Mouse (Mus musculus) olfactory bulb, adult 2 months (tissue): ENCODE measurements at regions not wholly inside any gene's neighbourhood (a gene's known extent, or its start where the extent isn't known, plus 50 kb on each side); places are given as distances from the start of the nearest gene placed in this dataset.

Experiments used
- H3K27ac ChIP-seq: fragments of 200-500 bp; 2 replicates; pipeline ENCODE4 v1.5.1; 2012; ENCODE audit warnings: low read depth, low read length; ENCODE audit not compliant: insufficient read depth
- H3K4me1 ChIP-seq: fragments of 200-500 bp; 2 replicates; pipeline ENCODE4 v1.6.1; 2012; ENCODE audit warnings: low read length; ENCODE audit not compliant: control insufficient read depth, insufficient read depth
- H3K4me3 ChIP-seq: fragments of 200-500 bp; 2 replicates; pipeline ENCODE4 v1.5.1; 2012; ENCODE audit warnings: mild to moderate bottlenecking, low read depth, low read length, moderate library complexity; ENCODE audit not compliant: insufficient read depth
- CTCF ChIP-seq: fragments of 200-500 bp; IDR thresholded peaks from 2 replicates; pipeline ENCODE4 v1.5.1; 2012; ENCODE audit warnings: low read depth, mild to moderate bottlenecking, low read length, moderate library complexity; ENCODE audit not compliant: insufficient read depth
- POLR2A ChIP-seq: fragments of 200-500 bp; IDR thresholded peaks from 2 replicates; pipeline ENCODE4 v1.6.1; 2012; ENCODE audit warnings: mild to moderate bottlenecking, low read depth, low read length, moderate library complexity; ENCODE audit not compliant: insufficient read depth
- WGBS: fragments of 180-500 bp; shearing (Covaris S2); methylation state at CpG from one replicate; pipeline ENCODE4 v1.1.7; 2018; 5-methylcytosine and 5-hydroxymethylcytosine counted together

GRCm38 (mm10) chr12:97862921-97863320 is 396.3 kb downstream of the Galc start:
- WGBS: 86% methylated on average over 3 of the region's 3 CpGs
- no peak overlapping the region for H3K4me3 ChIP-seq
- no peak overlapping the region for H3K27ac ChIP-seq
- no peaks in the 10 kb centered on the region for H3K4me1 ChIP-seq
- TF ChIP-seq CTCF: no peak
- TF ChIP-seq POLR2A: no peak

GRCm38 (mm10) chr12:97836202-97836908 is 422.9 kb downstream of the Galc start:
- no peak overlapping the region for H3K4me3 ChIP-seq
- WGBS: 44% methylated on average over 8 of the region's 8 CpGs
- no peak for TF ChIP-seq CTCF
- no peak for TF ChIP-seq POLR2A
- no peak overlapping the region for H3K27ac ChIP-seq
- H3K4me1 ChIP-seq: peaks cover 2% of the 10 kb centered on the region; the same call in 1 of the 2 replicates

DNA sequence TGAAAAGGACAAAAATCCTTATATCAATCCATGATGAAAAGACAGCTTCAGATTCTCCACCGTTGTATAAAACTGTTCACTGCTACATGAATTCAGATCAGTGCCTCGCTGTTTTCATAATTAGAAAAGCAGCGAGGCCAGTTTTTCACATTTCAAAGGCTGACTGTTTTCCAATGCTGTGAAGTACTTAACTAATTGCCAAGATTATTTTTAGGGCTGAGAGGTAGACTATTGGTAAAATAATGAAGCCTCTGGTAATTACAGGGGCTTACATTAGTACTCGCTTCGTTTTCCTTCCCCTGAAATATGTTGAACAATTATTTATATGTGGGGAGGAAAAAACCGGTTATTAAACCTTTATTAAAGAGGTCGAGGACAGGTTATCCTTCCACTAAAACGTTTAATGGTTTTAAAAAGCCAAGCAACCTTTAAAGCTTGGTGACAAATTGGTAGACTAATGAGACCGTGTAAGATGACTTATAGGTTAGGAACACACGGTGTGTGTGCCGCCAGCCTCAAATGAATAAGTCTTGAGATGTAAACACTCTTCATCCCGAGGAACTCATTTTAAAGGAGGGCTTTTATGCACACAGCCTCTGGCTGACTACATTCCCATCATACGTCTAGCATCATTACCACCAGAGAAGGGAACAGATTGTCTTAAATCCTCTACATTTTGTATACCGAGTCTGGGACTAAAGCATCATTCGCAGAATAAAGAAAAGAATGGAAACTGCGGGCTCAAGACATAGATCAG is 465.7 kb downstream of the Galc start:
- 40% methylated on average over 16 of the region's 16 CpGs for WGBS
- no peak overlapping the region for H3K27ac ChIP-seq
- no peak for TF ChIP-seq POLR2A
- no peak for TF ChIP-seq CTCF
- H3K4me1 ChIP-seq: no peaks in the 10 kb centered on the region
- H3K4me3 ChIP-seq: no peak overlapping the region

DNA sequence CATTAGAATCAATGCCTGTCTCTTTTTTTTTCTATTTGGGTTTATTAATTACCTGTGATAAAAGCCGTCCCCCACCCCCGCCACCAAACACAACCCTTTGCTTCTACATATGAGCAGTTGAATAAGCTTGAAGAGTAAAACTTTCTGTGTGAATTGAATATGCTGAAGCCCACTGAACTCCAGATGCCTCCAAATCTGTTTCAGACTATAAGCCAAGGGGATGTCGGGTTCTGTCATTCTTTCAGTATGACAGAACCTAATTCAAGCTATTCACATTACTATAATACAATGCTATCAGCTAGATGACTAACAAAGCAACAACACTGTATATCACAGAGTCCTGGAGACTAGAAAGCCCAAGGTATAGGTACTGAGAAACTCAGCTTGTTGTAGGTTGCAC is 475.8 kb downstream of the Galc start:
- no peak for TF ChIP-seq CTCF
- no peak for TF ChIP-seq POLR2A
- H3K27ac ChIP-seq: no peak overlapping the region
- 94% methylated on average over 3 of the region's 3 CpGs for WGBS
- H3K4me1 ChIP-seq: no peaks in the 10 kb centered on the region
- H3K4me3 ChIP-seq: no peak overlapping the region

- Histone ChIP-seq H3K4me1 (peaks cover 2% of the 10 kb centered on the region; the same call in 1 of the 2 replicates), H3K27ac (no peak overlapping the region), H3K4me3 (no peak overlapping the region)
- TF ChIP-seq POLR2A (no peak), CTCF (no peak)
- WGBS: 24% methylated on average over 3 of the region's 3 CpGs
Observed at GRCm38 (mm10) chr12:97759116-97759515, 500.1 kb downstream of the Galc start.

DNA sequence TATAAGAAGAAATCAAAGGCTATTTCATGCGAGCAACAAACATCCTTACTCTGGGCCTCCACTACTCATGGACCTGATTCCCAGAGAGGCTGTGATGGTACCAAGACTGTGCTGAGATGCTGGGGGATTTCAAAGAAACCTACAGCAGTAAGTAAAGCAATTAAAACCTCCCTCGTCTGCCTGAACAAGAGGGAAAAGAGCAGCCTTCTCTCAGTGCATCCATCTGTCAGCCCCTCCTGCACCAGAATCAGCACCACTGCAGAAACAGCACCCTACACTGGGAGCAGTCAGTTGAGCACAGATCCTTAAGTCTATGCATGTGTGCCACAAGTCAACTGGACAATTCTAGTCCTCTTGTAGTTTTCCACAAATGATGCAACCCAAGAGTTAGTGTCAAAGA is 500.6 kb downstream of the Galc start:
- TF ChIP-seq CTCF (no peak), POLR2A (no peak)
- Histone ChIP-seq H3K4me1 (peaks cover 2% of the 10 kb centered on the region; the same call in 1 of the 2 replicates), H3K4me3 (no peak overlapping the region), H3K27ac (peak overlapping the region; percentile 69; the same call in 1 of the 2 replicates)
- 56% methylated on average over 2 of the region's 2 CpGs for WGBS

- 75% methylated on average over 2 of the region's 2 CpGs for WGBS
- H3K4me3 ChIP-seq: no peak overlapping the region
- H3K4me1 ChIP-seq: no peaks in the 10 kb centered on the region
- H3K27ac ChIP-seq: no peak overlapping the region
- TF ChIP-seq CTCF (no peak), POLR2A (no peak)
Observed at GRCm38 (mm10) chr12:97750166-97750565, 509.1 kb downstream of the Galc start.

- TF ChIP-seq CTCF (no peak), POLR2A (no peak)
- WGBS: 68% methylated on average over 2 of the region's 2 CpGs
- H3K4me3 ChIP-seq: no peak overlapping the region
- H3K27ac ChIP-seq: no peak overlapping the region
- no peaks in the 10 kb centered on the region for H3K4me1 ChIP-seq
Observed at GRCm38 (mm10) chr12:97740927-97741326, 518.3 kb downstream of the Galc start.

- no peaks in the 10 kb centered on the region for H3K4me1 ChIP-seq
- no peak overlapping the region for H3K27ac ChIP-seq
- WGBS: 87% methylated on average over 6 of the region's 6 CpGs
- H3K4me3 ChIP-seq: no peak overlapping the region
- TF ChIP-seq CTCF (no peak), POLR2A (no peak)
Observed at GRCm38 (mm10) chr12:97732078-97732580, 527.1 kb downstream of the Galc start.
